Mouse (Mus musculus) forebrain, embryonic 14.5 days (tissue): ENCODE data around the gene Rasgef1b. TPM values are rescaled to one million over a fixed set of nuclear protein-coding genes. Genes with fewer than 3 reads are reported as not detected.

Experiments used
- ATAC-seq: fragments of 200-750 bp; cut with Nextera tagmentation; 2 replicates; pipeline ENCODE4 v1.8.0; 2017; ENCODE audit warnings: mild to moderate bottlenecking, moderate library complexity
- DNase-seq: peaks from one replicate; pipeline ENCODE4 v3.0.0-alpha.2; 2015; ENCODE audit warnings: low spot score
- H3K27ac ChIP-seq: fragments of 300-500 bp; sonication (generic); 2 replicates; pipeline ENCODE4 v1.5.1; 2014; ENCODE audit warnings: low read depth, mild to moderate bottlenecking, control low read depth, low read length, moderate library complexity
- H3K27me3 ChIP-seq: fragments of 300-500 bp; sonication (generic); replicated peaks from 2 replicates; pipeline ENCODE4 v1.6.1; 2014; ENCODE audit warnings: low read length, control low read depth, mixed read lengths; ENCODE audit not compliant: control insufficient read depth, insufficient read depth
- H3K36me3 ChIP-seq: fragments of 300-500 bp; sonication (generic); 2 replicates; pipeline ENCODE4 v1.6.1; 2014; ENCODE audit warnings: low read length, control low read depth; ENCODE audit not compliant: control insufficient read depth, insufficient read depth
- H3K4me1 ChIP-seq: fragments of 300-500 bp; sonication (generic); 2 replicates; pipeline ENCODE4 v1.6.1; 2014; ENCODE audit warnings: antibody characterized with exemption, low read length, control low read depth; ENCODE audit not compliant: control insufficient read depth, insufficient read depth
- H3K4me2 ChIP-seq: fragments of 300-500 bp; sonication (generic); 2 replicates; pipeline ENCODE4 v1.6.1; 2014; ENCODE audit warnings: mild to moderate bottlenecking, control low read depth, low read length
- H3K4me3 ChIP-seq: fragments of 300-500 bp; sonication (generic); 2 replicates; pipeline ENCODE4 v1.5.1; 2014; ENCODE audit warnings: low read depth, low read length, control low read depth
- H3K9ac ChIP-seq: fragments of 300-500 bp; sonication (generic); 2 replicates; pipeline ENCODE4 v1.6.1; 2014; ENCODE audit warnings: mild to moderate bottlenecking, low read length, control low read depth, moderate library complexity
- H3K9me3 ChIP-seq: fragments of 300-500 bp; sonication (generic); replicated peaks from 2 replicates; pipeline ENCODE4 v1.6.1; 2016; ENCODE audit warnings: low read length, control low read depth, mixed read lengths; ENCODE audit not compliant: control insufficient read depth
- WGBS: fragments of 180-500 bp; shearing (Covaris S2); extraction: QIAGEN DNeasy Blood & Tissue Kit; methylation state at CpG from one replicate; pipeline ENCODE4 v1.1.7; 2014; 5-methylcytosine and 5-hydroxymethylcytosine counted together
- polyA plus RNA-seq: library from polyadenylated mRNA; unstranded; fragments of >200 nt; fragmentation: Nextera tagmentation; extraction: Ambion mirVana; gene quantifications from 2 replicates; pipeline ENCODE4 v1.2.1, GENCODE M21; 2014

Gene Rasgef1b
- polyA plus RNA-seq, 1 experiment from 2014 or later, result 97.5 TPM

DNA sequence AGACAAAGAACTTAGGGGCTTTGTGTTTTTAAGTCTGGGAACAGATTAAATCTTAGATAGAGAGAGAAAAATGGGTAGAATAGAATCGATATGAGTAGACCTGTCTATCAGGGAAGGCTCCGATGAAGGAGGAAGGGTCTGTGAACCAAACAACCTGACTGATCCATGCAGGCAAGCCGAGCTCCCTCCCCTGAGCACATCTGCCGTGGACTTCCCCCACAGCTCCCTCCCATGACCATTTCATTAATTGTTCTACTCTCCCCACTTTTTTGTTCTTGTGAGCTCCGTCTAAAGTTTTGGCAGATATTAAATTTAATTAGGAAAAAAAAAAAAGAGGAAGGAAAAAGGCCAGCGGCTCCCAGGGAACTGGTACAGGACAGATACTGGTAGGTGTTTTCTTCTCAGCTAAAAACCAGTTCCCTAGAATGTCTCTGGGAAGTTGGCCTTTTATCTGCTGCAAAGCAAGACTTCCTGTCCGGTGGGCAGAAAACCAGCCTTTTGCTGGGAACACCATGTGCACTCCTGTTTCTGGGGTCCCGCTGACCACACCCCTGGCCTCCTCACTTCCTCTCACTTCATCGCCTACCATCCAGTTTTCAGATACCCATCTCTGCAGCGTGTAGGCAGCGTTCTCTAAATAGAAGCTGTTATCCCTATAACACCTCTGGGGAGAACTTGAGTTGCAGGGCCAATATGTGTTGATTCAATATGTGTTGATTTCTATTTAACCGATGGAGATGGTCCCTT lies 437.6 kb downstream of the Rasgef1b start:
- Histone ChIP-seq H3K4me3 (no peak overlapping the region), H3K27me3 (no peaks in the 10 kb centered on the region), H3K36me3 (no peaks in the 10 kb centered on the region), H3K9me3 (no peaks in the 10 kb centered on the region), H3K4me2 (no peak overlapping the region), H3K9ac (no peak overlapping the region), H3K4me1 (no peaks in the 10 kb centered on the region), H3K27ac (no peak overlapping the region)
- 78% methylated on average over 12 of the region's 12 CpGs for WGBS
- no peak for ATAC-seq
- DNase-seq, result no peak

DNA sequence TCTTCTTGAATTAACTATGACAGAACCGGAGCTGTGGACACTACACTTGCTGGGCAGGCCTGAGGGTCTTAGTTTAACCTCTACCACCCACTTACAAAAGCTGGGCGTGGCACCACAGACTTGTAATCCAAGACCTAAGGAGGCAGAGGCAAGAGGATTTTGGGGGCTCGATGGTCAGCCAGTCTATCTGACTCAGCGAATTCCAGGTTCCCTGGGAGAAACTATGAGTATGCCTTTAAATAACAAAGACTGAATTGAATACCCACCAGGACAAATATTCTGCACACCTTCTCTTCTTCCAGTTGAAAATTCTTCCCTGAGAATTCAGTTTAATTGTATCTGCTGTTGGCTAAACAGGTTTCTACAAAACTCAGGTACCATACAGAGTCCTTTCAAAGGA lies 440.6 kb downstream of the Rasgef1b start:
- ATAC-seq (no peak), DNase-seq (no peak)
- no peak overlapping the region for H3K4me3 ChIP-seq
- no peaks in the 10 kb centered on the region for H3K9me3 ChIP-seq
- H3K27ac ChIP-seq, result no peak overlapping the region
- WGBS, result 85% methylated on average over 4 of the region's 4 CpGs
- H3K27me3 ChIP-seq, result no peaks in the 10 kb centered on the region
- no peaks in the 10 kb centered on the region for H3K36me3 ChIP-seq
- H3K4me2 ChIP-seq, result no peak overlapping the region
- H3K9ac ChIP-seq, result no peak overlapping the region
- H3K4me1 ChIP-seq, result no peaks in the 10 kb centered on the region

- DNase-seq (no peak), ATAC-seq (no peak)
- no peak overlapping the region for H3K27ac ChIP-seq
- no peak overlapping the region for H3K9ac ChIP-seq
- H3K27me3 ChIP-seq, result no peaks in the 10 kb centered on the region
- H3K4me1 ChIP-seq, result no peaks in the 10 kb centered on the region
- WGBS, result 89% methylated on average over 6 of the region's 6 CpGs
- H3K4me3 ChIP-seq, result no peak overlapping the region
- no peak overlapping the region for H3K4me2 ChIP-seq
- no peaks in the 10 kb centered on the region for H3K9me3 ChIP-seq
- H3K36me3 ChIP-seq, result no peaks in the 10 kb centered on the region
Observed at GRCm38 (mm10) chr5:99287647-99288185, 441.1 kb downstream of the Rasgef1b start.

GRCm38 (mm10) chr5:99286575-99286974 lies 442.3 kb downstream of the Rasgef1b start:
- no peaks in the 10 kb centered on the region for H3K27me3 ChIP-seq
- no peaks in the 10 kb centered on the region for H3K4me1 ChIP-seq
- 92% methylated on average over 6 of the region's 6 CpGs for WGBS
- no peaks in the 10 kb centered on the region for H3K9me3 ChIP-seq
- H3K27ac ChIP-seq, result no peak overlapping the region
- H3K4me3 ChIP-seq, result no peak overlapping the region
- DNase-seq (no peak), ATAC-seq (no peak)
- H3K4me2 ChIP-seq, result no peak overlapping the region
- H3K9ac ChIP-seq, result no peak overlapping the region
- H3K36me3 ChIP-seq, result no peaks in the 10 kb centered on the region

- Histone ChIP-seq H3K9me3 (no peaks in the 10 kb centered on the region), H3K4me2 (no peak overlapping the region), H3K9ac (no peak overlapping the region), H3K4me3 (no peak overlapping the region), H3K27me3 (no peaks in the 10 kb centered on the region), H3K36me3 (no peaks in the 10 kb centered on the region), H3K27ac (no peak overlapping the region), H3K4me1 (no peaks in the 10 kb centered on the region)
- no peak for DNase-seq
- ATAC-seq, result no peak
- 87% methylated on average over 6 of the region's 6 CpGs for WGBS
Observed at GRCm38 (mm10) chr5:99286024-99286423, 442.8 kb downstream of the Rasgef1b start.

DNA sequence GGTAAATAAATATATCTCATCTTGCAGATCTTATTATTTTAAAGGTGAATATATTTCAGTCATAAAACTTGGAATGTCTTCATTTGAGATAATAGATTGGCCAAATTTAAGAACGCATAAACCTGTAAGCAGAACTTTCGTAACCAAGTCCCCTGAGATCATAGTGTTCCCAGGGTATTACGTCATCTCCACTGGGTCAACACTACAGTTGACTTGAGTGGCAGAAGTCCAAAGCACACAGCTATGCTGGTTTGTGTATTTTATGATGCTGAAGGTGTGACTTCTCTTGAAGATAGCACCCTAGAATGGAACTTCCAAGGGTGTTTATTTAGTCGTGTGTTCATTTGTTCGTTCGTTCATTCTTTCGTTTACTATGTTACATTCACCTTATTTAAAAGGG lies 444.5 kb downstream of the Rasgef1b start:
- no peak overlapping the region for H3K4me3 ChIP-seq
- no peaks in the 10 kb centered on the region for H3K27me3 ChIP-seq
- H3K9ac ChIP-seq, result no peak overlapping the region
- 98% methylated on average over 7 of the region's 7 CpGs for WGBS
- H3K9me3 ChIP-seq, result no peaks in the 10 kb centered on the region
- no peaks in the 10 kb centered on the region for H3K36me3 ChIP-seq
- no peak for DNase-seq
- no peak overlapping the region for H3K4me2 ChIP-seq
- H3K4me1 ChIP-seq, result peaks cover 3% of the 10 kb centered on the region; the same call in 1 of the 2 replicates
- no peak overlapping the region for H3K27ac ChIP-seq
- no peak for ATAC-seq

DNA sequence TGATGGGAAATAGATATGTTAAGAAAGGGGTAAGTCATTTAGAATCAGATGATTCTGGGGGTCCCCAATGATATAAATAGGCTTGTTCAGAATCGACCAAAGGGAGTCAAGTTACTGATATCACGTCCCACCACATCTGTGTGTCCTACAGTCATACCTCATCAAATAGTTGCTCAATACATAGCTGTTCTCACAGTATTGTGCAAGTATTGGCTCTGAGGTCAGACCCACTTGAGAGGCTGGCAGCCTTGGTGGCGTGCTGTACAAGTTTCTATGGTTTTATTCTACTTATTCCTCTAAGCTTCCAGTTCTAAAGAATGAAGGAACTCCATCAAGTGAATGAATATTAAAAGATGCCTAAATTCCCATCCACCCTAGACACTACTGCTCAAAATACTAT lies 445.2 kb downstream of the Rasgef1b start:
- Histone ChIP-seq H3K27ac (no peak overlapping the region), H3K9me3 (no peaks in the 10 kb centered on the region), H3K4me3 (no peak overlapping the region), H3K4me1 (peaks cover 10% of the 10 kb centered on the region), H3K9ac (no peak overlapping the region), H3K36me3 (no peaks in the 10 kb centered on the region), H3K4me2 (no peak overlapping the region), H3K27me3 (no peaks in the 10 kb centered on the region)
- ATAC-seq, result no peak
- WGBS, result 91% methylated on average over 3 of the region's 3 CpGs
- DNase-seq, result no peak

DNA sequence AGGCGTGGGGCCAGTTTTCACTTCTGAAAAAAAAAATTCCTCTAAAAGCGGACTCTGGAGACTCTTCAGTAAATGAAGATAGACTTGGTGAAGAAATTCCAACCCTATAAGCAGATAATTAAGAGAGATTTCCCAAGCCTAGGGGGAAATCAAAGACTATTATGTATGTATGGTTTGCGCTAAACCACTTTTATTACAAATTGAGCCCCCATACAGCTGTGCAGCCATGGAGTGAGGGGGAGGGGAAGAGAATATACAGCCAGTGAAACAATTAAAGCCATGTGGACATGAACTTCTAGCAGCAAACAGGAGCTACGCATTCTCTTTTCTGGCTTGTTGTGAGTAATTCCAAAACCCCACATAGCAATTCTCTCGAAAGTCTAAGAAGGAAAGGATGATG lies 448.3 kb downstream of the Rasgef1b start:
- no peak for DNase-seq

DNA sequence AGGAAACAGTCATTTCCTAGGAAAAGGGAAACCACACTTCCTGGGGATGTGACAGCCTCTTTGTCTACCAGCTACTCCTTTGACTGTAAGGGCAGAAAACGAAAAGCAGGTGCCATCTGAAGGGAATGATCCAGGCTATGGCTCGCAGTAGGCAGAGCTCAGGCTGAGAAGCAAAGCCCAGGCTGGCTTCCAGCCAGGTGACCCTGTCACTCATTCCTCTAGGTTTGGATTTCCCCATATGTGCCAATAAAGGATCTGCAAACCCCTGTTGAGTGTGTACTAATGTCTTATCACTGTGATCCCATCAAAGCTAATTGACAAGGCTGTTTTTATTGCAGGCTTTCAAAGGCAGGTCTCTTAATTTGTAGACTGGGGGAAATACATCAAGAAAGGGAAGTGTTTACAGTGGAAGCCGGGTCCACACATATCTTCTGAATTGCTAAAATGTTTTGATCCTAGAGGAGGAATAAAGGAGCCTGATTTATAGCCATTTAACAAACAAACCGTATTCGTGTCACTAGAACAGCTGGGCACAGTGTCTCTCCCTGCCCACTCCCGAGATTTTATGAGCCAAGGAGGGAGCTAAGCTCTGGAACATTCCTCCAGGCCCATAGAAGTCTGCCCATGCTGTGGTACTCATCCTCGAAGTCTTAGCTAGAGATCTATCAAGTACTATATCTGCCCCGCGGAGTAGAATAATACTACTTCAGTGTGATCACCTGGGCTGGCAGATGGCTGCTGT lies 449.7 kb downstream of the Rasgef1b start:
- H3K4me2 ChIP-seq, result no peak overlapping the region
- no peak overlapping the region for H3K9ac ChIP-seq
- 35% methylated on average over 9 of the region's 9 CpGs for WGBS
- peak; percentile 86 for DNase-seq
- no peak overlapping the region for H3K4me3 ChIP-seq
- peak; percentile 57 for ATAC-seq
- no peaks in the 10 kb centered on the region for H3K27me3 ChIP-seq
- H3K27ac ChIP-seq, result peak overlapping the region; percentile 10; the same call in 1 of the 2 replicates
- H3K36me3 ChIP-seq, result no peaks in the 10 kb centered on the region
- H3K4me1 ChIP-seq, result peaks cover 28% of the 10 kb centered on the region
- H3K9me3 ChIP-seq, result no peaks in the 10 kb centered on the region

More for the DNA sequence above, 448.3 kb downstream of the Rasgef1b start:
- Histone ChIP-seq H3K36me3 (no peaks in the 10 kb centered on the region), H3K27ac (no peak overlapping the region), H3K27me3 (no peaks in the 10 kb centered on the region), H3K9me3 (no peaks in the 10 kb centered on the region), H3K4me2 (no peak overlapping the region), H3K4me3 (no peak overlapping the region), H3K9ac (no peak overlapping the region), H3K4me1 (peaks cover 17% of the 10 kb centered on the region)
- no peak for ATAC-seq
- 88% methylated on average over 5 of the region's 5 CpGs for WGBS
